Mouse (Mus musculus) C2C12 (cell line): ENCODE data around the gene Rhd. TPM values are rescaled to one million over a fixed set of nuclear protein-coding genes. Genes with fewer than 3 reads are reported as not detected.
"Not testable (repeated sequence)": the region's sequence is repeated elsewhere in the genome, so short reads cannot be mapped to it uniquely, and the experiment has no call there.

Experiments used
- H3K27me3 ChIP-seq: one replicate; pipeline ENCODE4 v1.6.1; 2011; ENCODE audit not compliant: control insufficient read depth, insufficient read depth, insufficient read length
- H3K36me3 ChIP-seq: one replicate; pipeline ENCODE4 v1.6.1; 2011; ENCODE audit not compliant: control insufficient read depth, insufficient read depth
- H3K4me3 ChIP-seq: one replicate; pipeline ENCODE4 v1.5.1; 2011; ENCODE audit warnings: mild to moderate bottlenecking, control low read depth; ENCODE audit not compliant: poor library complexity, insufficient read depth, severe bottlenecking
- H3K79me2 ChIP-seq: one replicate; pipeline ENCODE4 v1.6.1; 2011; ENCODE audit not compliant: control insufficient read depth, insufficient read depth
- H3K79me3 ChIP-seq: one replicate; pipeline ENCODE4 v1.6.1; 2011; ENCODE audit warnings: low read depth, control low read depth
- H3ac ChIP-seq: one replicate; pipeline ENCODE3; 2011; ENCODE audit warnings: low read depth; ENCODE audit not compliant: control insufficient read depth, insufficient read length
- CEBPB ChIP-seq: IDR thresholded peaks from one replicate; pipeline ENCODE4 v1.6.1; 2011; ENCODE audit warnings: low read depth, mild to moderate bottlenecking, control low read depth, moderate library complexity
- CTCF ChIP-seq: IDR thresholded peaks from one replicate; pipeline ENCODE4 v1.5.1; 2011; ENCODE audit not compliant: control insufficient read depth, insufficient read depth, insufficient read length
- FOSL1 ChIP-seq: IDR thresholded peaks from one replicate; pipeline ENCODE4 v1.8.0; 2011; ENCODE audit warnings: mild to moderate bottlenecking, low read length; ENCODE audit not compliant: poor library complexity, insufficient read depth, severe bottlenecking
- MAX ChIP-seq: IDR thresholded peaks from one replicate; pipeline ENCODE4 v1.6.1; 2011; ENCODE audit warnings: mild to moderate bottlenecking, control low read depth
- MYOD1 ChIP-seq: IDR thresholded peaks from one replicate; pipeline ENCODE4 v1.6.1; 2011; ENCODE audit warnings: low read depth; ENCODE audit not compliant: control insufficient read depth, insufficient read length
- MYOG ChIP-seq: IDR thresholded peaks from one replicate; pipeline ENCODE4 v1.6.1; 2011; ENCODE audit not compliant: control insufficient read depth, insufficient read length; ENCODE audit errors: extremely low read depth
- USF1 ChIP-seq: IDR thresholded peaks from one replicate; pipeline ENCODE4 v1.6.1; 2011; ENCODE audit warnings: low read depth, mild to moderate bottlenecking, control low read depth, moderate library complexity
- long read RNA-seq, 2 experiments: library from polyadenylated mRNA; unstranded; transcript quantifications; one replicate each; pipeline ENCODE4 v2.0.0; 2019 to 2020
- polyA plus RNA-seq: library from polyadenylated mRNA; unstranded; fragments of >200 nt; fragmentation: generic; extraction: Trizol; gene quantifications from one replicate; pipeline ENCODE4 v1.2.1, GENCODE M21; 2012; ENCODE audit warnings: missing spikeins

Gene Rhd
- 0.14 TPM for polyA plus RNA-seq
- long read RNA-seq, experiment 1: 0 reads
- long read RNA-seq, experiment 2: 0 reads

- TF ChIP-seq CEBPB (no peak), MYOG (no peak), FOSL1 (no peak), MYOD1 (no peak), MAX (no peak), CTCF (no peak), USF1 (no peak)
- Histone ChIP-seq H3K79me2 (no peaks in the 10 kb centered on the region), H3K4me3 (no peak within 1 kb of the TSS)
These were observed at the start of gene Rhd for GRCm38 (mm10) chr4:134863937-134864729. TSS of gene Rhd (plus strand) at chr4:134864536.

DNA sequence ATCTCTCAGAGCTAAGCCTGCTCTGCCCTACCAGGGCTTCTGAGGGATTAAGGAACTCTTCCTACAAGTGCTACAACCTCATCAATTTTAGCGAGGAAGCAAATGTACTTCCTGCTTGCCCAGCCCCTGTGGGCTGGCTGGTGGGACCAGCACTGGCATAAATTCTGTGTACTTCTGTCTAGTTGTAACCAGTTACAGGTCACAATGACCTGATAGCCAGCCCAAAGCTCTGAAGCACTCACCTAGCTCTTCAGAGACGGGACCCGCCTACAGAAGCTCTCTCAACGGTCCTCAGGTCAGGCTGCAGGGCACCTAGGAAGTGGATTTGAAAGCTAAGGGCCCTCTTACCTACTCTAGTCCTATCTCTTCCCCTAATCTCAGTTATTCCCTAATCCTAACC lies 46.6 kb upstream of the Rhd start:
- Histone ChIP-seq H3K79me3 (peaks cover 3% of the 10 kb centered on the region), H3ac (no peak overlapping the region), H3K4me3 (no peak overlapping the region), H3K27me3 (no peaks in the 10 kb centered on the region), H3K79me2 (no peaks in the 10 kb centered on the region), H3K36me3 (no peaks in the 10 kb centered on the region)
- TF ChIP-seq CTCF (no peak), MYOD1 (no peak), MYOG (no peak), FOSL1 (no peak), MAX (no peak), CEBPB (no peak), USF1 (no peak)

More at GRCm38 (mm10) chr4:134863937-134864729, at the start of gene Rhd:
- no peaks in the 10 kb centered on the region for H3K79me3 ChIP-seq
- H3ac ChIP-seq: no peak within 1 kb of the TSS
- peaks cover 23% of the 10 kb centered on the region for H3K27me3 ChIP-seq
- no peaks in the 10 kb centered on the region for H3K36me3 ChIP-seq

GRCm38 (mm10) chr4:134821061-134821460 lies 43.3 kb upstream of the Rhd start:
- Histone ChIP-seq H3K27me3 (no peaks in the 10 kb centered on the region), H3ac (no peak overlapping the region), H3K79me3 (peaks cover 3% of the 10 kb centered on the region), H3K79me2 (no peaks in the 10 kb centered on the region), H3K4me3 (no peak overlapping the region), H3K36me3 (no peaks in the 10 kb centered on the region)
- TF ChIP-seq CTCF (no peak), MYOG (no peak), USF1 (no peak), MYOD1 (no peak), FOSL1 (no peak), CEBPB (no peak), MAX (no peak)

- peaks cover 3% of the 10 kb centered on the region for H3K79me3 ChIP-seq
- no peak overlapping the region for H3K4me3 ChIP-seq
- no peaks in the 10 kb centered on the region for H3K79me2 ChIP-seq
- no peaks in the 10 kb centered on the region for H3K27me3 ChIP-seq
- H3ac ChIP-seq: no peak overlapping the region
- peaks cover 11% of the 10 kb centered on the region for H3K36me3 ChIP-seq
- no peak for TF ChIP-seq USF1
- no peak for TF ChIP-seq FOSL1
- TF ChIP-seq MYOG: no peak
- no peak for TF ChIP-seq CEBPB
These were observed 40.8 kb upstream of the Rhd start for GRCm38 (mm10) chr4:134823560-134823959.

GRCm38 (mm10) chr4:134825864-134826263 lies 38.5 kb upstream of the Rhd start:
- peaks cover 21% of the 10 kb centered on the region for H3K36me3 ChIP-seq
- H3K79me3 ChIP-seq, H3K27me3 ChIP-seq, H3ac ChIP-seq, H3K4me3 ChIP-seq, H3K79me2 ChIP-seq: not testable (repeated sequence)

DNA sequence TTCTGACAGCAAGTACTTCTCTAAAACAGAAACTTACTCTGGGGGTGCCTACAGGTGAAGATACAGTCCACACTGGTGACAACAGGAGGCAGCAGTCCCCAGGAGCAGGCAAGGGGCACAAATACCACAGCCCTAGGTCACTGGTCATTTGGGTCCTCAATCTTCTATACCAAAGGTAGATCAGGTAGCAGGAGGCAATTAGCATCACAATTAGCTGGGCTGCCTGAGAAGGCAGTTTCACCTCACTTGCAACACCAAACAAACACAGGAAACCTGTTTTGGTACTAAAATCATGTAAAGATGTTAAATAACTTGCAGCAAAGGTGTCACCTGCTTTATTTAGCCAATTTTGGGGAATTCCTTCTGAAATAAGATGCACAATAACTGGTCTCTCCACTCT lies 38.0 kb upstream of the Rhd start:
- no peaks in the 10 kb centered on the region for H3K27me3 ChIP-seq
- TF ChIP-seq FOSL1 (no peak), USF1 (no peak)
- H3ac ChIP-seq: no peak overlapping the region
- peaks cover 24% of the 10 kb centered on the region for H3K36me3 ChIP-seq
- no peak overlapping the region for H3K4me3 ChIP-seq
- no peaks in the 10 kb centered on the region for H3K79me3 ChIP-seq
- H3K79me2 ChIP-seq: no peaks in the 10 kb centered on the region
